Mouse (Mus musculus): Measurements from ENCODE around the gene Pdgfra.
A peak's percentile ranks its signal among the peaks of the same experiment; 100 is the strongest.

Pdgfra gene

DNA sequence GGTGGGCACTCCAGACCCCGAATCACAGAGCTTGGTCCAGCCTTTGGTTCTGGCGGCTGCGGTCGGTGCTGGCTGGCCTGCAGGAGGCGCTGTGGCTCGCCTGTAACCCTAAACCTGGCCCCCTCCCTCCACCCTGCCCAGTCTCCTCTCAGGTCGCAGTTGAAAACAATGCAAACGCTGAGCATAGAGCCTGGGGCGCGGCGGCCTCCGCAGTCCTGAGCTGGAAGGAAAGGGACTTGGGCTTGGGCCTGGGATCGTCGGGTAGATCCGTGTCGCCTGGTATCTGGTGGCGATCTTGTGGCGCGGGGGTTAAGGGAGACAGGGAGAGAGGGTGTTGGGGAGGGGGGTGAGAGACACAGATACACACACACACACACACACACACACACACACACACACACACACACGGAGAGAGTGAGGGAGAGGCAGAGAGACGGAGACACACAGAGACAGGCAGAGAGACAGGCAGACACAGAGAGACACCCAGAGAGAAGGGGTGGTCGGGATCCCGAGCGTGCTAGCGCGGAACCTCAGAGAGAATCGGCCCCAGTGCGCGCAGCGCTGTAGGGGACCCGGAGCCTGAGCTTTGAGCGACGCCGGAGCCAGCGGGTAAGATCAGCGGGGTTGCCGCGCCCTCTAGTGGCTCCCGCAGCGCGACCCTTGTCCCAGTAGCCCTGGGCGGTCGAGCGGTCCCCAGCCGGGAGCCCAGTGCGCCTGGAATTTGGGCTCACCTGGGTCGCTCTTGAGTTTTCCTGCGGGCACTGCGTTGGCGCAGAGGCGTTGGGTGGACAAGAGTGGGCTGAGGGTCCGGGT, 3.9 kb downstream of the Pdgfra start:
- DNase-seq: peak; percentile 85

DNA sequence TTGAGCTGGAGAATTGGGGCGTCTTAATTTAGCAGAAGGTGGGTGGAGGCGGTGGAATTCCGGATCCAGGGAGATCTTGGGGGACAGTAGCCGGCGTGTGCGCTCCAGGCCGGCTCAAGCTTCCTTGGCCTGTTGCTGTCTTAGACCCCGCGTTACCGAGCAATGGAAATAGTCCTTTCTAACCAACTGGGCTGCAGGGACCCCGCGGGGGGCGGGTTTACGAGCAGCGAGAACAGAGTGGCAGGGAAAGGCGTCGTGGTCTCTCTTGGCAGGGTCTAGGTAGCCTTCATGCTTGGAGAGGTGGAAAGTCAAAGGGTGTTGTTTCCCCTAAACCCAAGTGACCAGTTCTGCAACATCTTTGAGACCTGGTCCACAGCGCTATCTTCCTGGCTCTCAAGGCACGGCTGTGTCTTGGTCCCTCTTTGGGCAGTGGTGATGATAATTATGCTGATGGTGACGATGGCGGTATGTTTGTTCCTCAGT, 4.5 kb downstream of the Pdgfra start:
- peak; percentile 22 for DNase-seq

DNA sequence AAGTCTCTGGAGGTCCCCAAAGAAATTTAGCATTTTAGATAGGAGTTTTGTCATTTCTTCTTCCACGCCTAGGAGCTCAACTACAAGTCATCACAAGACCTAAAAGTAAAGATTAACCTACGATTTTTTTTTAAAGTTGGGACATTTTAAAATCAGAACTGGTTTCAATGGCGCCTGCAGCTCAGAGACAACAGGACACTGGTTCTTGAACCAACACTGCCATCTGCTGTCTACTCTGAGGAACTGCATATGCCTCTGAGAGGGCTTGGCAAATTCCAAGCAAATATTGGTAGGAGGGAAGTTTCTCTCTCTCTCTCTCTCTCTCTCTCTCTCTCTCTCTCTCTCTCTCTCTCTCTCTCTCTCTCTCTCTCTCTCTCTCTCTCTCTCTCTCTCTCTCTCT, 4.9 kb downstream of the Pdgfra start:
- DNase-seq: peak; percentile 55

DNA sequence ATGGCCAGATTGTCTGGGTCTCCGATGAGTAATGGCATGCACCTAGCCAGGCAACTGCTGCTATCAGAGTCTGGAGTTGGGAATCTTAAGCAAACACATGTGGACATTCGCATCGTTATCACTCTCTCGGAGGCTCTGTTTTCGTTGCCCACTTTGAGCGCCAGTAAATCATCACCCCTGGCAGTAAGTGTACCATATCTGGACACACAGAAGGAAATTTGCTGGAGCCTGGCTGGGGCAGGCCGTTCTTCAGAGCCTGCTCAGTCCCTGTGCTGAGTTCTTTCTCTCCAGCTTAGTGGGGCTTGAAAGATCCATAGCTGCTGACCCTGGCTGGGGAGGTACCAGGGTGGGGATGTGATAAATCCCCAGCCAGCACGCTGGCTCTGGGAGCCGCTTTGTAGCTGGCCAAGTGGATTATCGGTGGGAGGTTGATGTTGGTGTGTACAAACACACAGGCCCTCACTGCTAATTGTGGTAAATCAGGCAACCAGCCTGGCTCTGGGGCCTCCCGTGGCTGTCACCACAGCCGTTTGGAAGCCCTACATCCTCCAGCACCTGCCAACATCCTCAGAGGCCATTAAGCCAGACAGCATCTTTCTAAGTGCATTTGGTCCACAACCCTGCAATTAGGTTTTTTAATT, 8.6 kb downstream of the Pdgfra start:
- DNase-seq: no peak

DNA sequence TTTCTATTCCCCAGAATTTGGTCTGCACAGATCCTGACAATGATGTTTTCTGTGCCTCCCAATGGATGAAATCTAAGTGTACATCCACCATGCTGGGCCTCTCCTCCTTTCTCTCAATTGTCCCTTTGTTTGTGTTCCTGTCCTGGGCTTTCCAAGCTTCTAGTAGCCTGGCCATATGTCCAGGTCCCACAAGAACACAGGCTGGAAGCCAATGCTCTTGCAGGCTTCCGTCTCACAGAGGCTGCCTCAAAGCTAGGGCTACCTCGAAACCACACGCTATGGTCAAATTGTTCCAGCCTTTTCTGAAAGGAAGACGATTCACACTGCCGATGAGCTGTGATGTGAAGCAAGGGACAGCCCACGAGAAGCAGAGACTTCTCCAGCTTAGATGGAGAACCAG, 9.5 kb downstream of the Pdgfra start:
- no peak for DNase-seq

DNA sequence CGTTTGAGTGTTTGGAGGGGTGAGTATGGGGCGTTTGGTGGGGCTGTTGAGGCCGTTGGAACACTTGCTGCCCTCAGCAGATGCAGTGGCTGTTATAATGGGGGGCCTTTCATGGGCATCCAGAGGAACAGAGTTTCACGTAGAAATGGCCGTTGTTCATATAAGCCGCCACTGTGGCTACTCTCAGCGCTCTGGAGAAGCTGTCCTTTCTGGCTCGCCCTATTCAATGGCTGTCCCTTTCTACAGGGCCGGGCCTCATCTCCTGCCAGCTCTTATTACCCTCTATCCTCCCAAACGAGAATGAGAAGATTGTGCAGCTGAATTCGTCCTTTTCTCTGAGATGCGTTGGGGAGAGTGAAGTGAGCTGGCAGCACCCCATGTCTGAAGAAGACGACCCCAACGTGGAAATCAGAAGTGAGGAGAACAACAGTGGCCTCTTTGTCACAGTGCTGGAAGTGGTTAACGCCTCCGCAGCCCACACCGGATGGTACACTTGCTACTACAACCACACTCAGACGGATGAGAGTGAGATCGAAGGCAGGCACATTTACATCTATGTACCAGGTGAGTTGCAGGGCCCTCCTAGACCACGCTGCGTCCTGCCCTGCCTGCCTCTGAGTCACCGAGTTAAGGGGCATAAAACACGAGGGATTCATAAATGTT, 11.3 kb downstream of the Pdgfra start:
- no peak for DNase-seq

DNA sequence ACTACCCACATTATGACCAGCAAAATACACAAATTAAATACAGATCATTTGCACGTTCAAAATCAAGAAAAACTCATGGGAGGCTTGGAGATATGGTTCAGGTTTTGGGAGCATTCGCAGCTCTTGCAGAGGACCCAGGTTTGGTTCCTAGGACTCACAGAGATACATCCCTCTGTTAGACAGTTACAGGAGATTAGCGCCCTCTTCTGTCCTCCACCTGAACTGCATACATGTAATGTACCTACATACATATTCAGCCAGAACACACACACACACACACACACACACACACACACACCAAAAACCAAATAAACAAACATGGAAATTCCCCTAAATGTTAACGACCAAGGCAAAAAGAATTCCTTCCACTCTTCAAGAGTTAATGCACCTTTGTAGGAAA, 12.6 kb downstream of the Pdgfra start:
- DNase-seq: peak; percentile 32

DNA sequence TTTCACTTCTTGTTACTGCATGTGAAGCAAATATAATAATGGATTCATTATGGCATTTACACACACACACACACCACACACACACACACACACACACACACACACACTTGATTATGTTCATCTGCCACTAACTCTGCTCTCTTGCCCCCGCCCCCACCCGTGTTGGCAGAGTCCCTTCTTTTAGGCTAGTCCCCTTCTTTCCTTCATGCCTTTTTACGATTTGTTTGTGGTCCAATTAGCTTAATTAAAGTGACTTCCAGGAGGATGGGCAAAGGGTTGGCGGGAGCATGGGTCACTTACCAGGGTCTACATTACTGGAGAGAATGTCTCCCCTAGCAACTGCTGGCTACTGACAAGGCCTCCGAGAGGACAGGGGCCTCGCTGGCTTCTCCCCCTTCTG, 17.7 kb downstream of the Pdgfra start:
- no peak for DNase-seq

DNA sequence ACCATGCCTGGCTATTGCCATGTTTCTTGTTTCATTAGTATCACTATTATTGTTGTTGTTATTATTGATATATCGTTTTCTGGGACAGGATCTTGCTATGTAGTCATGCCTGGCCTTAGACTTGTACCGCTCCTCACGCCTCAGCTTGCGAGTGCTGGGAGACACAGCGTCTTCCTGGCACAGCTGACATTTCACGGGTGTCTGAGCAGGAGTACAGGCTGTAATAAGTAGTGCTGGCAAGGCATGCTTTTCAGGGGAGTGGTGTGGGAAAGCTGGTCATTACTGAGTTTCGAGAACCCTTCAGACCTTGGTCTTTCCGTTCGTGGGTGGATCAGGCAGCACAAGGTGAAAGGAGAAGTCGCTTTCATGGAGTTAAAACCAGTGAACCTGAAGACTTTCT, 19.8 kb downstream of the Pdgfra start:
- DNase-seq: no peak

DNA sequence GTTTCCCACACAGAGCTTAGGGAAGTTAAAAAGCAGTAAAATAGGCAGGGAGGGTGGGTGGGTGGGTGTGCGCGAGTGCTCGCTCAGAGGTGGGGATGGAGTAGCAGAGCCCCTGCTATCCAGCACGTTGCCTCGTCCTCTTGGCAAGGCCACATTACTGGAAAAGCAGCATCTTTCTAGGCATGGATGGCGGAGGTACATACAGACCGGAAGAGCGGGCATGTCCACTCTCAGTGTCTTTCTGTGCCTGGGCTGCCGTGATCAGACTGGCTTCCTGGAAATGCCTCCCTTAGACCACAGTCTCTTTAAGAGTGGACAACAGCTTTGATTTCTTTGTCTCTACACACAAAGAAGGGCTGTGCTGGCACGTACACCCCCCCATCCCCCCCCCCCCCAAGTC, 27.2 kb downstream of the Pdgfra start:
- DNase-seq: no peak

DNA sequence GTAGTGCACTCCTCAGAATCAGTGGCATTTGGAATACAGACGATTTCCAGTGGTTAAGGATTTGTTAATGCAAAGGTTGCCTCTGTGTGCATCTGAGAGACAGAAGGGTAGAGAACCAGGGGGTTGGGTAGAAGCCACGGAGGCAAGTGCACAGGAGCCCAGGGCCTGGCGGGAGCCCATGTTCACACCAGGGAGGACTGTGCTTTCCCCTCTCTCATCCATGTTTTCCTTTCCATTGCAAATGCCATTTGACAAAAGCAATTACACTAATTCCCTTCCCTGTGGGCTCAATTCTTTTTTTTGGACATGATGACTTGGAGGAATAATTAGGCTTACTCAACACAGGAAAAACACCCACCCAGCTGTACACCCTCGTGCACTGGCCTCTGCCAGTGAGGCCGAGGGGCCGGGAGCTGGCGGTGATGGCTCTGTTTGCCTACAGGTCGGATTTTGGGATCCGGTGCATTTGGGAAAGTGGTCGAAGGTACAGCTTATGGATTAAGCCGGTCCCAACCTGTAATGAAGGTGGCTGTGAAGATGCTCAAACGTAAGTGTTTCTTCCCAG, 27.7 kb downstream of the Pdgfra start:
- DNase-seq: no peak

DNA sequence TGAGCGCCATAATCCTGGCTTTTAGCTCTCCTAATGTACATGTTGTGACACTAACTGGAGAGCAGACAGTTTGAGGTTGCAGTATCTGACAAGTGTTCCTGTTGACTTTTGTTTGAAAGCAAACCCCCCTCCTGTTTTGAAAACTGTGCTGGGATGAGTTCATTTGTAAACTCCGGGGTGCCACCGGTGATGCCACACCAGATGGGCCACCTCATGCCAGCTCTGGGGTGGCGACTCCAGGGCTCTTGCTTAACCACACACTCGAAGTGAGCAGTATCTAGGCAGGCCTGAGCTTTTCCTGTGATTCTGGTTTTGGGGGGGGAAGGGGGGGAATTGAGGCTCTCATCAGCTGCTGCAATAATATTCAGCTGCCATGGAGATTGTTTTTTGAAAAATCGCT, 31.6 kb downstream of the Pdgfra start:
- no peak for DNase-seq

DNA sequence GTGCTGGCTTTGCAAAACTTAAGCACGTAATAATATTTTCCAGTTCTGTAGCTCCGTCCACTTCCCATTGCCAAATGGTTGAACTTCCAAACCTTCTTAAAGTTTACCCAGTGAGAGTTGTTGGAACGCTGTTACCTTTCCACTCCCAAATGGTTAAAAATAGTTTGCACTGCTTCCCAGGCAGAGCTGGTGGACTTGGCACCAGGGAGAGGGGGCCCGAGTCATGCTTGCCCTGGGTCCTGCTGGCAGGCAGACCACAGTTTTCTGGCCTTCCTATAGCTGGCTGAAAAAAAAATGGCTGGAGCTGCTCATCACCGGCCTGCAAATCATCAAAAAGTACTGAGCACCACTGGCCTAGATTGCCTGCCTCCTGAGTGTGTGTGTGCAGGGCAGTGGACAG, 32.0 kb downstream of the Pdgfra start:
- no peak for DNase-seq

DNA sequence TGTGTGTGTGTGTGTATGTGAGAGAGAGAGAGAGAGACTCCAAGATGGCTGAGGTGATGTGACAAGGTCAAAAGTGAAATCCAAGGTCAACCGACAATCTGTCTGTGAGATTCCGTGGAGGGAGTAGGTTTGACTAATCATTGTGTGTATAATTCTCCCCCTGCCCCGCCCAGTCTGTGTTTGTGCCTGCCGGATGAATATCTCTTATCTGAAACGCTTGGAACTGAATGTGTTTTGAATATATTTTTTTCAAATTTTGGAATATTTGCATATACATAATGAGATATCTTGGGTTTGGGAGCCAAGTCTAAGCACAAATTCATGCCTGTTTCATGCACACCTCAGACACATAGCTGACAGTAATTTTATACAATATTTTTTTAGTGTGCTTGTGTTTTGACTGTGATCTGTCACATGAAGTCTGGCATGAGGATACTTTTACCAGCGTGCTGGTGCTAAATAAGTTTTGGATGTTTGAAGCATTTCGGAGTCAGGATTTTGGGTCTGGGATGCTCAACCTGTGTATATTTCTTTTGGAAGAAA, 32.7 kb downstream of the Pdgfra start:
- DNase-seq: no peak

DNA sequence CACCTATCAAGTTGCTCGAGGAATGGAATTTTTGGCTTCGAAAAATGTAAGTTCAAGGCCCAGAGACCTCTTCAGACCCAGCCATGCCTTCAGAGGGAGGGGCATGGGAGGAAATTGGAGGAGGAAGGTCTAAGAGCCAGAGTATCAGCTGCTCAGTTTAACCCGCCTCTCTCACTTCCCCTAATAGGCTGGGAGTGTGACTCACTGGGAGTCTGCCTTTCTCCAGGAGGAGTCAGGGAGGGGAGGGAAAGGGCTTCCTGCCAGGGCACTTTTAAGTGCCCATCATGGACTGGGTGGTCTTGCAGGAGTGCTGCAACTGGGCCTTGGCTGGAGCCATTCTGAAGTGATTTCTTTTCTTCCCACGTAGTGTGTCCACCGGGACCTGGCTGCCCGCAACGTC, 33.5 kb downstream of the Pdgfra start:
- no peak for DNase-seq

DNA sequence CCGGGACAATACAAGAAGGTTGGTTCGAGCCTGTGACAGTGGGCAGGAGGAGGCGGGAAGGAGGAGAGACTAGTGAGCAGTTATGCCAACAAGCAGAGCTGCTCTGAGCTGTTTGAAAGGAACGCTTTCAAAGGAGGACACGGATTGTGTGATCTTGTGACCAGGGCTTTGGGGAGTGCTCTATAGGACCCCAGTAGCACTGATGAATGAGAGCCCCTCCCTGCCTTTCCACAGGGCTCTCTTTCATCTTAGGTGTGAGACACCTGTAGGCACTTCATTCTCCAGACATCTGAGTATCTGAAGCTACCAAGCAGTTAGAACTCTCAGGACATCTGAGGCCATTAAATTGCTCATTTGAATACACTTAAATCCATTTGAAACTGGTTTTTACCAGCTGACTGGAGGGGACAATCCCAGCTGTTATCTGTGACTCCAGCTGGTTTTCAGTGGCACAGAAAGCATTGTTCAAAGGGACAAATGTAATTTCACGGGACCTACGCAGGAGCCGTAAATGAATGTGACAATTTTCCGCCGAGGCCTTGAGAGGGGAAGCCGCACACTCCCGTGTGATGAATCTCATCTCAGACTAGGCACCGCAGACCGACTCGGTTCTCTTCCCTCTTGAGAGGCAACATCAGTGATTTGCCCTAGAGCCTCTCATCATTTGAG, 37.4 kb downstream of the Pdgfra start:
- no peak for DNase-seq

DNA sequence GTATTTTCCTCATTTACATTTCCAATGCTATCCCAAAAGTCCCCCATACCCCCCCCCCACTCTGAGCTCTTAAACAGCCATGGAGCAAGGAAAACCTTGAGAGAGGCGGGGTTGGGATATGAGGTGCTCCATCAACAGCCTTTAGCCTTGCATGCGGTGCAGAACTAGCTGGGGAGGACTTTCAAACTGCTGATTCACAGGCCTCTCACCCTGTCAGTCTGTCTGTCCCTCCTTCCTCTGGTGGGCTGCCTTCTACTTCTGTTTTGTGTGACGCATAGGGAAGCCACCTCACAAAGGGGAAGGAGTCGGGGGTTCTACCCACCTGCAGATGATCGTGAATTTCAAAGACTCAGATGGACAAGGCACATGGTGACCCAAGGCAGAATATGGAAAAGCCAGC, 41.0 kb downstream of the Pdgfra start:
- DNase-seq: no peak

DNA sequence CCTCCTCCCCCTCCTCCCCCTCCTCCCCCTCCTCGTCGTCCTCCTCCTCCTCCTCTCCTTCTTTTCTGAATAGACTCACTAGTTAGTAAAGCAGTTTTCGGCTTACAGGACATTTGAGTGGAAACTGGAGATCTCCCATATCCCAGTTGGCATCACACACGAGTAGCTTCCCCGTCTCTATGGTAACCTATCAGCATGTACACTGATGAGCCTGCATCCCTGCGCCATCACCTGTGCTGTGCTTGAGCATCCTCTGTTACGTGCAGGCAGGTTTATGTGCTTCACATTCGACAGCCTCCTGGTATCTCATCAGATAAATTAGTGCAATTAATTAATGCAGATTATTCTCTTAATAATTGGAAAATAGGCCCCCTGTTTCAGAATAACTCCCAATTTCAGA, 46.3 kb downstream of the Pdgfra start:
- no peak for DNase-seq

DNA sequence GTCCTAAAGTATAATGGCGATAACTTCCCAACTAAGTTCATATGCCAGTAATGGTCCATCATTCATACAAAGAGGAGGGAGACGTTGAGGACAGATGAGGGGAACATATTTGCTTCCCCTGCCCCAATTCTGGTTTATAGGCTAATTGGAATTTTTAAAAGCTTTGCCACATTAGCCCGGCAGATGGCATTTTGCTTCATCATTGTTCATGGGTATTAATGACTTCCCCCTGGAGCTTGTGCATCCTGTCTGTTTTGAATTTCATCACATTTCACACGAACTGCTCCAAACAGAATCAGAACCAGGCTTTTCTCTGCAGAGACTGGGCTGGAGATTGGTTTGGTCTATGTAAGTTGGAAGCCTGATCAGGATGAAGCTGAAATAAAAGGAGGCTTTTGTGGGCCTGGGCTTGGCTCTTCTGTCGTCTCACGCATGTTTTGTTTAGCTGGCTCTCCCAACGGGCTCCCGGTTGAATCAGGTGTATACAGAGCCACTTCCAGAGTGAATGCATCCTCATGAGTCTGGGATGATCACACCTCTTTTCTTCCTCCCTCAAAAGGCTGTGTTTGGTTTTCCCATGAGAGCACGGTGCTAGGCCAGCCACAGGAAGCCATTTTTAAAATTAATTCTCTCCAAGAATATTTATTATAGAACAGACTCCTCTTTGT, 47.7 kb downstream of the Pdgfra start:
- no peak for DNase-seq

DNA sequence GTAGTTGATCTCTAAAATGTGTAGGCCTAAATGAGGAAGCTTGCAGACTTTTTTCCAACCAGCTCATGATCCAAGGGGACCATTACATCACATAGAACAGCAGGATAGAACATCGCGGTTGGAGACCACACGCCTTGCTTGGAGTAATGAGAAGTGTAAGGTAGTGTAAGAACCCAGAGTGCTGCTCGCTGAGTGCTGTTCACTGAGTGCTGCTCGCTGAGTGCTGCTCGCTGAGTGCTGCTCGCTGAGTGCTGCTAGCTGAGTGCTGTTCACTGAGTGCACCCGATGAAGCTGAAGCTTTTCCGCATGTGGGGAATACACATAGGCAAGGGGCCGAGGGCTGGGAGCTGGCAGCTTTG, 48.3 kb downstream of the Pdgfra start:
- DNase-seq: no peak

DNA sequence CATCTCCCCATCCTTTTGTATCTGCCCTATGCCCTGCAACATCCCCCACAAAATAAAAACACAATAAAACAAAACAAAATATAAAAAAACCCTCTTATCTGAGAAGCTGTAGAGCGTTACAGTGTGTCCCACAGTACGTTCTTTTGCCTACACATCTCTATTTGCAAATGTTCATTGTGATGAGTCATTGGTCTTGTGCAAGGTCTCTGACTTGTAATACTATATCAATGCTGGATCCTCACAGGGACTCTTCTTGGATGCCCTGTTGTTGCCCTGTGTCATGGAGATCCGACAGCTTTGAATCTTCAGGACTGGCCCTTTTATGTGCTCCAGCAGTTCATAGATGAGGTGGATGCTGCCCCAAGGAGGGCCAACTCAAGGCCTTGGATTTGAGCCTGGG, 55.8 kb downstream of the Pdgfra start:
- no peak for DNase-seq

DNA sequence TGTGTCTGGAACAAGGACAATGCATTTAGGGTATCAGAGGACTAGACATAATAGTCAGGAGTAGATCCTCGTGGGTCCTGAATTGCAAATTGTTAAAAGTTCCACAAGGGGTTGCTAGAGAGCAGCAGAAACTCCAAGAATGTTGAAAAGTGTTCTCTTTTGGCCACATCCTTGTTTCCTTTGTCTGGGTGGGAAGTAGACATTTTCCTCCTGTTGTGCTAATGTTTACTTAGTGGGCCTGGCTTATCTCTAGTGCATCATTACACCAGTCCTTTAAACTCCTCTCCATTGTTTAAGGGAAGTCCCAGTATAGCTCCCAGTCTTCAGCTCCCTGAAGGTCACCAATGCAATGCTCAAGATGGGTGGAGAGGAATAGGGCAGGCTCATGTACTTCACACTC, 57.9 kb downstream of the Pdgfra start:
- no peak for DNase-seq

Measured in thymus, postnatal 14 days (tissue).